Mouse (Mus musculus) testis, adult 2 months (tissue): ENCODE results near the gene Gm49355.

ENCODE experiments used
- CTCF ChIP-seq: fragments of 200-500 bp; IDR thresholded peaks from 2 replicates; pipeline ENCODE4 v1.5.1; 2012; ENCODE audit warnings: low read depth, mild to moderate bottlenecking, inconsistent platforms, low read length, moderate library complexity; ENCODE audit not compliant: control insufficient read depth, insufficient read depth, insufficient replicate concordance
- POLR2A ChIP-seq: fragments of 200-500 bp; IDR thresholded peaks from 2 replicates; pipeline ENCODE4 v1.6.1; 2012; ENCODE audit warnings: low read depth, mild to moderate bottlenecking, inconsistent platforms, low read length, moderate library complexity; ENCODE audit not compliant: control insufficient read depth

GRCm38 (mm10) chr14:12299171-12299570 lies 15.4 kb downstream of the Gm49355 start:
- no peak for TF ChIP-seq POLR2A
- TF ChIP-seq CTCF = no peak
